Mouse (Mus musculus) thymus, postnatal 14 days (tissue): ENCODE data around the gene Pex14.

Experiments
- DNase-seq: peaks from one replicate; pipeline ENCODE4 v3.0.0; 2021

The Pex14 gene

DNA sequence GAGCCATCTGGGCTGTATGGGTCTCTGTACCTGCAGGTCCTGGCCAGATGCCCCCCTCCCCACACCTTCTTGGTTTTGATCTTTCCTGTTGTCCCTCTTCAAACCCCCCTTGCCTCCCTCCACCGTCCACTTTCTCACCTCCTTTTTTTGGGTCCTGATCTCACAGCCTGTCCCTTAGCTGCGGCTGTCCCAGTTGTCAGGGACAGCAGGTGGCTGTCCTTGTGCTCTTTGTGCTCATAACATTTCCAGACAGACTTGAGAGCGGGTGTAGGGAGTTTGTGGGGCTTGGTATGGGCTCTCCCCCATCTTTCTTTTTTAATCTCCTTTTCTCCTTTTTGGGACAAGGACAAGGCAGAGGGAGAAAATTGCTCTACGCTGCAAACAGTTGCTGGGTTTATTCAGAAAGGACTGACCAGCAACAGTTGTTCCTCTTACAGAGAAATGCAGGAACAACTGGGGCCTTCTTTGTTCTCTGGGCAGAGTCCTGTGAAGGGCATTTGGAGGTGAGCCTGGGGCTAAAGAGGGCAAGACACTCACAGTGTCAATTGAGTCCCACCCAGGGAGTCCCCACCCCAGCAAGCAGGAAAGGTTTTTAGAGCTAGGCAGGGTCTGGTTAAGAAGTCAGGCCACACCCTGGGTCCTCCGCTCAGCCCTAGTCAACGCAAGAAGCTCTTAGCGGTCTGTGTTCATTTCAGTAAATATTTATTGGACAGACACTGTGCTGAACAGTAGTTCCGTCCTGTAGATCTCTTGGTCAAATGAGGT, 186.7 kb downstream of the Pex14 start:
- DNase-seq, result no peak

DNA sequence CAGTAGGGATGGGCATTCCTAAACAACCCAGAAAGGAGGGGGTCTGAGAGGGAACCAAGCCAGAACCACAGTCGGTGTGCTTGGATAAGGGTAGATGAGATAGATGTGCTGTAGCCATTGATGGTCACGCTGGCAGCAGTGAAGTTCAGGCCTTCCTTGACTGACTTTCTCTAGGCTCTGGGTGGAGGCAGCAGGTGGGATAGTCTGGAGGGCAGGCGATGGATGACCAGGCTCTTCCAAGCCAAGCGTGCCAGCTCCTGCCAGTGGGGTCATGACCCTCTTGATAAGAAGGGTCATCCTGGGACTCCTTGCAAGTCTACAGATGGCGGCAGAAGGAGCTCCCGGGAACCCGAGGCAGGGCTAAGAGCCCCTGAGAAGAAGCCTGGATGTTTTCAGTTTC, 187.5 kb downstream of the Pex14 start:
- DNase-seq, result no peak
